Mouse (Mus musculus): ENCODE measurements at regions not wholly inside any gene's neighbourhood (a gene's known extent, or its start where the extent isn't known, plus 50 kb on each side); places are given as distances from the start of the nearest gene placed in this dataset.

GRCm38 (mm10) chr11:111801033-111801432 is 735.1 kb downstream of the Kcnj2 start:
- Histone ChIP-seq H3K27me3 (ENCODE audit: control insufficient read depth, insufficient read depth, low read depth, low read length) (no peaks in the 10 kb centered on the region), H3K27ac (ENCODE audit: low read length) (no peak overlapping the region), H3K9me3 (replicated peaks; ENCODE audit: control insufficient read depth, low read length) (no peaks in the 10 kb centered on the region), H3K4me1 (ENCODE audit: control insufficient read depth, low read depth, low read length) (no peaks in the 10 kb centered on the region), H3K36me3 (ENCODE audit: control insufficient read depth, insufficient read depth) (no peaks in the 10 kb centered on the region), H3K9ac (ENCODE audit: low read depth, low read length) (no peak overlapping the region), H3K4me2 (ENCODE audit: low read depth, low read length) (no peak overlapping the region), H3K4me3 (ENCODE audit: low read depth, low read length) (no peak overlapping the region)
- 32% methylated on average over 3 of the region's 3 CpGs for WGBS (ENCODE audit: insufficient replicate concordance)
- ATAC-seq (ENCODE audit: low read depth) = no peak

- 74% methylated on average over 18 of the region's 18 CpGs for WGBS (ENCODE audit: insufficient replicate concordance)
- ATAC-seq (ENCODE audit: low read depth) = no peak
Measured at GRCm38 (mm10) chr11:111816176-111816775, 750.3 kb downstream of the Kcnj2 start.

GRCm38 (mm10) chr11:111818124-111818523 is 752.2 kb downstream of the Kcnj2 start:
- H3K27me3 ChIP-seq (ENCODE audit: control insufficient read depth, insufficient read depth, low read depth, low read length) = no peaks in the 10 kb centered on the region
- H3K9ac ChIP-seq (ENCODE audit: low read depth, low read length) = no peak overlapping the region
- no peaks in the 10 kb centered on the region for H3K4me1 ChIP-seq (ENCODE audit: control insufficient read depth, low read depth, low read length)
- no peak overlapping the region for H3K4me2 ChIP-seq (ENCODE audit: low read depth, low read length)
- no peaks in the 10 kb centered on the region for H3K36me3 ChIP-seq (ENCODE audit: control insufficient read depth, insufficient read depth)
- whole genome bisulfite sequencing (ENCODE audit: insufficient replicate concordance) = 12% methylated on average over 10 of the region's 10 CpGs
- no peak overlapping the region for H3K27ac ChIP-seq (ENCODE audit: low read length)
- no peak for ATAC-seq (ENCODE audit: low read depth)
- H3K4me3 ChIP-seq (ENCODE audit: low read depth, low read length) = no peak overlapping the region
- H3K9me3 ChIP-seq (replicated peaks; ENCODE audit: control insufficient read depth, low read length) = no peaks in the 10 kb centered on the region

More at GRCm38 (mm10) chr11:111816176-111816775, 750.3 kb downstream of the Kcnj2 start:
- no peak overlapping the region for H3K4me3 ChIP-seq (ENCODE audit: low read depth, low read length)
- no peak overlapping the region for H3K9ac ChIP-seq (ENCODE audit: low read depth, low read length)
- H3K27ac ChIP-seq (ENCODE audit: low read length) = no peak overlapping the region
- H3K36me3 ChIP-seq (ENCODE audit: control insufficient read depth, insufficient read depth) = no peaks in the 10 kb centered on the region
- H3K9me3 ChIP-seq (replicated peaks; ENCODE audit: control insufficient read depth, low read length) = no peaks in the 10 kb centered on the region
- H3K27me3 ChIP-seq (ENCODE audit: control insufficient read depth, insufficient read depth, low read depth, low read length) = no peaks in the 10 kb centered on the region
- no peaks in the 10 kb centered on the region for H3K4me1 ChIP-seq (ENCODE audit: control insufficient read depth, low read depth, low read length)
- no peak overlapping the region for H3K4me2 ChIP-seq (ENCODE audit: low read depth, low read length)

GRCm38 (mm10) chr11:111820356-111820755 is 754.4 kb downstream of the Kcnj2 start:
- Histone ChIP-seq H3K36me3 (ENCODE audit: control insufficient read depth, insufficient read depth) (no peaks in the 10 kb centered on the region), H3K27ac (ENCODE audit: low read length) (no peak overlapping the region), H3K9me3 (replicated peaks; ENCODE audit: control insufficient read depth, low read length) (no peaks in the 10 kb centered on the region)

GRCm38 (mm10) chr11:111828455-111828854 is 762.5 kb downstream of the Kcnj2 start:
- ATAC-seq (ENCODE audit: low read depth) = no peak
- H3K27ac ChIP-seq (ENCODE audit: low read length) = no peak overlapping the region
- WGBS (ENCODE audit: insufficient replicate concordance) = 66% methylated on average over 8 of the region's 8 CpGs

More at GRCm38 (mm10) chr11:111820356-111820755, 754.4 kb downstream of the Kcnj2 start:
- H3K4me2 ChIP-seq (ENCODE audit: low read depth, low read length) = no peak overlapping the region
- H3K9ac ChIP-seq (ENCODE audit: low read depth, low read length) = no peak overlapping the region
- no peak overlapping the region for H3K4me3 ChIP-seq (ENCODE audit: low read depth, low read length)
- 54% methylated on average over 7 of the region's 7 CpGs for WGBS (ENCODE audit: insufficient replicate concordance)
- ATAC-seq (ENCODE audit: low read depth) = no peak
- no peaks in the 10 kb centered on the region for H3K4me1 ChIP-seq (ENCODE audit: control insufficient read depth, low read depth, low read length)
- no peaks in the 10 kb centered on the region for H3K27me3 ChIP-seq (ENCODE audit: control insufficient read depth, insufficient read depth, low read depth, low read length)

GRCm38 (mm10) chr11:111838996-111839395 is 773.0 kb downstream of the Kcnj2 start:
- Histone ChIP-seq H3K36me3 (ENCODE audit: control insufficient read depth, insufficient read depth) (no peaks in the 10 kb centered on the region), H3K27me3 (ENCODE audit: control insufficient read depth, insufficient read depth, low read depth, low read length) (no peaks in the 10 kb centered on the region), H3K4me2 (ENCODE audit: low read depth, low read length) (no peak overlapping the region), H3K9ac (ENCODE audit: low read depth, low read length) (no peak overlapping the region), H3K4me3 (ENCODE audit: low read depth, low read length) (no peak overlapping the region), H3K9me3 (replicated peaks; ENCODE audit: control insufficient read depth, low read length) (no peaks in the 10 kb centered on the region), H3K4me1 (ENCODE audit: control insufficient read depth, low read depth, low read length) (no peaks in the 10 kb centered on the region), H3K27ac (ENCODE audit: low read length) (no peak overlapping the region)
- no peak for ATAC-seq (ENCODE audit: low read depth)
- WGBS (ENCODE audit: insufficient replicate concordance) = 53% methylated on average over 5 of the region's 5 CpGs

More at GRCm38 (mm10) chr11:111828455-111828854, 762.5 kb downstream of the Kcnj2 start:
- no peaks in the 10 kb centered on the region for H3K4me1 ChIP-seq (ENCODE audit: control insufficient read depth, low read depth, low read length)
- H3K9me3 ChIP-seq (replicated peaks; ENCODE audit: control insufficient read depth, low read length) = no peaks in the 10 kb centered on the region
- no peak overlapping the region for H3K4me3 ChIP-seq (ENCODE audit: low read depth, low read length)
- no peak overlapping the region for H3K4me2 ChIP-seq (ENCODE audit: low read depth, low read length)
- H3K9ac ChIP-seq (ENCODE audit: low read depth, low read length) = no peak overlapping the region
- no peaks in the 10 kb centered on the region for H3K36me3 ChIP-seq (ENCODE audit: control insufficient read depth, insufficient read depth)
- H3K27me3 ChIP-seq (ENCODE audit: control insufficient read depth, insufficient read depth, low read depth, low read length) = no peaks in the 10 kb centered on the region

GRCm38 (mm10) chr11:111843728-111844258 is 777.8 kb downstream of the Kcnj2 start:
- no peak overlapping the region for H3K4me3 ChIP-seq (ENCODE audit: low read depth, low read length)
- no peaks in the 10 kb centered on the region for H3K4me1 ChIP-seq (ENCODE audit: control insufficient read depth, low read depth, low read length)
- H3K27me3 ChIP-seq (ENCODE audit: control insufficient read depth, insufficient read depth, low read depth, low read length) = no peaks in the 10 kb centered on the region
- ATAC-seq (ENCODE audit: low read depth) = no peak
- no peak overlapping the region for H3K9ac ChIP-seq (ENCODE audit: low read depth, low read length)
- WGBS (ENCODE audit: insufficient replicate concordance) = 45% methylated on average over 4 of the region's 4 CpGs
- H3K4me2 ChIP-seq (ENCODE audit: low read depth, low read length) = no peak overlapping the region
- H3K27ac ChIP-seq (ENCODE audit: low read length) = no peak overlapping the region
- H3K36me3 ChIP-seq (ENCODE audit: control insufficient read depth, insufficient read depth) = no peaks in the 10 kb centered on the region
- no peaks in the 10 kb centered on the region for H3K9me3 ChIP-seq (replicated peaks; ENCODE audit: control insufficient read depth, low read length)

GRCm38 (mm10) chr11:111844382-111845027 is 778.5 kb downstream of the Kcnj2 start:
- Histone ChIP-seq H3K36me3 (ENCODE audit: control insufficient read depth, insufficient read depth) (no peaks in the 10 kb centered on the region), H3K27ac (ENCODE audit: low read length) (no peak overlapping the region), H3K9me3 (replicated peaks; ENCODE audit: control insufficient read depth, low read length) (no peaks in the 10 kb centered on the region), H3K9ac (ENCODE audit: low read depth, low read length) (no peak overlapping the region), H3K4me3 (ENCODE audit: low read depth, low read length) (no peak overlapping the region), H3K4me1 (ENCODE audit: control insufficient read depth, low read depth, low read length) (no peaks in the 10 kb centered on the region), H3K4me2 (ENCODE audit: low read depth, low read length) (no peak overlapping the region), H3K27me3 (ENCODE audit: control insufficient read depth, insufficient read depth, low read depth, low read length) (no peaks in the 10 kb centered on the region)
- ATAC-seq (ENCODE audit: low read depth) = no peak
- WGBS (ENCODE audit: insufficient replicate concordance) = 37% methylated on average over 7 of the region's 7 CpGs

- 43% methylated on average over 2 of the region's 2 CpGs for WGBS (ENCODE audit: insufficient replicate concordance)
- H3K9ac ChIP-seq (ENCODE audit: low read depth, low read length) = no peak overlapping the region
- no peaks in the 10 kb centered on the region for H3K27me3 ChIP-seq (ENCODE audit: control insufficient read depth, insufficient read depth, low read depth, low read length)
- H3K27ac ChIP-seq (ENCODE audit: low read length) = no peak overlapping the region
- no peak for ATAC-seq (ENCODE audit: low read depth)
- H3K4me3 ChIP-seq (ENCODE audit: low read depth, low read length) = no peak overlapping the region
- H3K9me3 ChIP-seq (replicated peaks; ENCODE audit: control insufficient read depth, low read length) = no peaks in the 10 kb centered on the region
- no peaks in the 10 kb centered on the region for H3K36me3 ChIP-seq (ENCODE audit: control insufficient read depth, insufficient read depth)
- no peaks in the 10 kb centered on the region for H3K4me1 ChIP-seq (ENCODE audit: control insufficient read depth, low read depth, low read length)
- H3K4me2 ChIP-seq (ENCODE audit: low read depth, low read length) = no peak overlapping the region
Measured at GRCm38 (mm10) chr11:111857288-111857687, 791.3 kb downstream of the Kcnj2 start.
